Mouse (Mus musculus): ENCODE measurements around the gene Cmah.

Gene Cmah

GRCm38 (mm10) chr13:24517757-24518156 lies 190.6 kb downstream of the Cmah start:
- no peak for DNase-seq (ENCODE audit: low spot score)

- DNase-seq (ENCODE audit: low spot score) = no peak
These were observed 191.7 kb downstream of the Cmah start for GRCm38 (mm10) chr13:24518887-24519286.

- no peak for DNase-seq (ENCODE audit: low spot score)
These were observed 192.9 kb downstream of the Cmah start for GRCm38 (mm10) chr13:24519976-24520647.

GRCm38 (mm10) chr13:24520796-24521195 lies 193.6 kb downstream of the Cmah start:
- DNase-seq (ENCODE audit: low spot score) = no peak

- no peak for DNase-seq (ENCODE audit: low spot score)
These were observed 194.5 kb downstream of the Cmah start for GRCm38 (mm10) chr13:24521446-24522342.

GRCm38 (mm10) chr13:24522343-24522837 lies 195.2 kb downstream of the Cmah start:
- DNase-seq (ENCODE audit: low spot score) = no peak

GRCm38 (mm10) chr13:24523587-24524221 lies 196.5 kb downstream of the Cmah start:
- no peak for DNase-seq (ENCODE audit: low spot score)

GRCm38 (mm10) chr13:24524468-24524867 lies 197.3 kb downstream of the Cmah start:
- DNase-seq (ENCODE audit: low spot score) = no peak

GRCm38 (mm10) chr13:24525551-24525950 lies 198.3 kb downstream of the Cmah start:
- DNase-seq (ENCODE audit: low spot score) = no peak

GRCm38 (mm10) chr13:24526916-24527315 lies 199.7 kb downstream of the Cmah start:
- DNase-seq (ENCODE audit: low spot score) = no peak

Measured in ovary, adult 18-20 months (tissue).